Mouse (Mus musculus) cortical plate, adult 2 months (tissue): ENCODE data around the gene Tmem8b.

Source experiments
- CTCF ChIP-seq: fragments of 200-500 bp; IDR thresholded peaks from 2 replicates; pipeline ENCODE4 v1.5.1; 2011; ENCODE audit warnings: mild to moderate bottlenecking, control low read depth, low read length; ENCODE audit not compliant: insufficient read depth; ENCODE audit errors: extremely low read depth
- POLR2A ChIP-seq: fragments of 200-500 bp; IDR thresholded peaks from 2 replicates; pipeline ENCODE4 v1.6.1; 2011; ENCODE audit warnings: mild to moderate bottlenecking, low read length, control low read depth; ENCODE audit not compliant: insufficient read depth; ENCODE audit errors: extremely low read depth

DNA sequence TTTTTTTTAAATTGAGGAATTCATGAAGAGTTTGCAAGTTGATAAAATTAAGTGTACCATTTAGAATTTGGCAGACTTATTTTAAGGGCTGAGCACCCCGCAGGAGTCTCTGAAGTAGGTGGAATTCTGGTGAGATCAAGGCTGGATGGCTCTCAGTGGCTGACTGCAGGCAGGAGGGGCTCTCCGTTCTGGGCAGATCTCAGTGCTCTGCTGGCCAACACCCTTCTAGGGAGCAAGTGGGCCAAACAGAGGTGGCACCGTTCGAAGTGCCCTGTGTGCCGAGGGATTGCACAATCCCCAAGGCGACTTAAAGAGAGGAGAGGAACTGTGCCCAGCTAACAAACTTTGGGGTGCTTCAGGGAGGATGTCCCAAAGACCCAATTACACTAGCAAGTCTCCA, 41.1 kb downstream of the Tmem8b start, which contains the start of gene Olfr71:
- no peak for TF ChIP-seq CTCF
- TF ChIP-seq POLR2A: no peak
